Mouse (Mus musculus): Measurements from ENCODE around the gene Lekr1.
A peak's percentile ranks its signal among the peaks of the same experiment; 100 is the strongest.
"Not testable (repeated sequence)": the region's sequence is repeated elsewhere in the genome, so short reads cannot be mapped to it uniquely, and the experiment has no call there.

Lekr1 gene

GRCm38 (mm10) chr3:65767202-65767862, 101.3 kb downstream of the Lekr1 start:
- no peak for DNase-seq (ENCODE audit: low spot score)

GRCm38 (mm10) chr3:65769666-65770065, 103.6 kb downstream of the Lekr1 start:
- DNase-seq (ENCODE audit: low spot score) = not testable (repeated sequence)

- no peak for DNase-seq (ENCODE audit: low spot score)
These were observed 107.9 kb downstream of the Lekr1 start for GRCm38 (mm10) chr3:65773910-65774309.

GRCm38 (mm10) chr3:65775096-65775495, 109.1 kb downstream of the Lekr1 start:
- no peak for DNase-seq (ENCODE audit: low spot score)

- DNase-seq (ENCODE audit: low spot score) = no peak
These were observed 116.2 kb downstream of the Lekr1 start for GRCm38 (mm10) chr3:65782246-65782645.

GRCm38 (mm10) chr3:65790076-65790685, 124.2 kb downstream of the Lekr1 start:
- DNase-seq (ENCODE audit: low spot score) = no peak

- DNase-seq (ENCODE audit: low spot score) = no peak
These were observed 127.5 kb downstream of the Lekr1 start for GRCm38 (mm10) chr3:65793561-65793960.

GRCm38 (mm10) chr3:65794711-65795110, 128.7 kb downstream of the Lekr1 start:
- no peak for DNase-seq (ENCODE audit: low spot score)

- no peak for DNase-seq (ENCODE audit: low spot score)
These were observed 131.5 kb downstream of the Lekr1 start for GRCm38 (mm10) chr3:65797345-65798137.

- no peak for DNase-seq (ENCODE audit: low spot score)
These were observed 134.9 kb downstream of the Lekr1 start for GRCm38 (mm10) chr3:65800962-65801361.

GRCm38 (mm10) chr3:65802185-65802584, 136.2 kb downstream of the Lekr1 start:
- DNase-seq (ENCODE audit: low spot score) = peak; percentile 55

- DNase-seq (ENCODE audit: low spot score) = peak; percentile 12
These were observed 136.8 kb downstream of the Lekr1 start for GRCm38 (mm10) chr3:65802868-65803267.

- no peak for DNase-seq (ENCODE audit: low spot score)
These were observed 148.9 kb downstream of the Lekr1 start for GRCm38 (mm10) chr3:65814881-65815280.

GRCm38 (mm10) chr3:65816012-65816411, 150.0 kb downstream of the Lekr1 start:
- no peak for DNase-seq (ENCODE audit: low spot score)

GRCm38 (mm10) chr3:65818597-65818996, 152.6 kb downstream of the Lekr1 start:
- no peak for DNase-seq (ENCODE audit: low spot score)

- DNase-seq (ENCODE audit: low spot score) = no peak
These were observed 153.8 kb downstream of the Lekr1 start for GRCm38 (mm10) chr3:65819841-65820240.

- DNase-seq (ENCODE audit: low spot score) = no peak
These were observed 158.9 kb downstream of the Lekr1 start for GRCm38 (mm10) chr3:65824886-65825285.

- no peak for DNase-seq (ENCODE audit: low spot score)
These were observed 160.7 kb downstream of the Lekr1 start for GRCm38 (mm10) chr3:65826716-65827115.

GRCm38 (mm10) chr3:65827400-65827799, 161.4 kb downstream of the Lekr1 start:
- no peak for DNase-seq (ENCODE audit: low spot score)

- no peak for DNase-seq (ENCODE audit: low spot score)
These were observed 162.0 kb downstream of the Lekr1 start for GRCm38 (mm10) chr3:65828020-65828419.

GRCm38 (mm10) chr3:65829230-65829629, 163.2 kb downstream of the Lekr1 start:
- peak; percentile 47 for DNase-seq (ENCODE audit: low spot score)

- no peak for DNase-seq (ENCODE audit: low spot score)
These were observed 164.0 kb downstream of the Lekr1 start for GRCm38 (mm10) chr3:65829943-65830483.

- DNase-seq (ENCODE audit: low spot score) = peak; percentile 11
These were observed 164.8 kb downstream of the Lekr1 start for GRCm38 (mm10) chr3:65830801-65831200.
